Mouse (Mus musculus): Measurements from ENCODE around the gene Izumo1. TPM values are rescaled to one million over a fixed set of nuclear protein-coding genes. Genes with fewer than 3 reads are reported as not detected.

The Izumo1 gene
- polyA plus RNA-seq, 1 experiment from 2014 or later: 0.08 TPM

GRCm38 (mm10) chr7:45587631-45588592, 33.7 kb upstream of the Izumo1 start:
- H3K27me3 ChIP-seq (replicated peaks; ENCODE audit: control insufficient read depth, insufficient read depth, low read length): no peaks in the 10 kb centered on the region
- ATAC-seq: no peak
- H3K4me2 ChIP-seq (replicated peaks; ENCODE audit: low read depth): no peak overlapping the region
- no peak overlapping the region for H3K27ac ChIP-seq (ENCODE audit: low read depth, low read length)
- no peak overlapping the region for H3K9ac ChIP-seq (ENCODE audit: low read depth, low read length)
- 93% methylated on average over 23 of the region's 23 CpGs for WGBS
- no peaks in the 10 kb centered on the region for H3K4me1 ChIP-seq (replicated peaks; ENCODE audit: control insufficient read depth, insufficient read depth, low read length)
- no peak for TF ChIP-seq CTCF (IDR thresholded peaks at IDR 0.05; ENCODE audit: low read depth)
- H3K36me3 ChIP-seq (ENCODE audit: control insufficient read depth, insufficient read depth): peaks cover 18% of the 10 kb centered on the region; the same call in 1 of the 2 replicates
- no peak overlapping the region for H3K4me3 ChIP-seq (ENCODE audit: low read depth, low read length)
- H3K9me3 ChIP-seq (ENCODE audit: control insufficient read depth): no peaks in the 10 kb centered on the region

DNA sequence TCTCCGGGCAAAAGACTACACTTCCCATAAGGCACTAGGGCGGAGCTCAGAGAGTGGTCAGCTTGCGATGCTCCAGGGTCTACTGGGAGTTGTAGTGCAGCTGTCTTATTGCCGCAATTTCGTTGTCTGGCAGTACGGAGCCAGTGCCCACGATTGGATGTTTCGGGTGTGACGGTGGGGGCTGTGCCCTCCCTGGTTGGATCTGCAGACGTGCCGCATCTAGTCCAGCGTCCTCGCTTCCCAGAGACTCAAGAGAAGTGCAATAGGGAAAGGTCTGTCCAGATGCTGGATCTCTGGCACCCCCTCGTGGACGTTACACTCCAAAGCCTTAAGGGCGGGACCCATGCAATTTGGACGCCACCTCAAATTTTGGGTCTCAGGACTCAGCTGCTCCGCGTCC, 32.4 kb upstream of the Izumo1 start:
- no peaks in the 10 kb centered on the region for H3K9me3 ChIP-seq (ENCODE audit: control insufficient read depth)
- peak overlapping the region; percentile 33 for H3K4me3 ChIP-seq (ENCODE audit: low read depth, low read length)
- no peaks in the 10 kb centered on the region for H3K4me1 ChIP-seq (replicated peaks; ENCODE audit: control insufficient read depth, insufficient read depth, low read length)
- peak overlapping the region; percentile 58 for H3K4me2 ChIP-seq (replicated peaks; ENCODE audit: low read depth)
- peak; percentile 91 for ATAC-seq
- no peak overlapping the region for H3K9ac ChIP-seq (ENCODE audit: low read depth, low read length)
- H3K36me3 ChIP-seq (ENCODE audit: control insufficient read depth, insufficient read depth): peaks cover 18% of the 10 kb centered on the region; the same call in 1 of the 2 replicates
- H3K27me3 ChIP-seq (replicated peaks; ENCODE audit: control insufficient read depth, insufficient read depth, low read length): no peaks in the 10 kb centered on the region
- no peak overlapping the region for H3K27ac ChIP-seq (ENCODE audit: low read depth, low read length)
- WGBS: 5% methylated on average over 19 of the region's 19 CpGs
- TF ChIP-seq CTCF (IDR thresholded peaks at IDR 0.05; ENCODE audit: low read depth): peak; percentile 97

- no peak for TF ChIP-seq CTCF (IDR thresholded peaks at IDR 0.05; ENCODE audit: low read depth)
- H3K27ac ChIP-seq (ENCODE audit: low read depth, low read length): no peak overlapping the region
- H3K9ac ChIP-seq (ENCODE audit: low read depth, low read length): no peak overlapping the region
- peaks cover 14% of the 10 kb centered on the region; the same call in 1 of the 2 replicates for H3K36me3 ChIP-seq (ENCODE audit: control insufficient read depth, insufficient read depth)
- WGBS: 95% methylated on average over 5 of the region's 5 CpGs
- no peak overlapping the region for H3K4me3 ChIP-seq (ENCODE audit: low read depth, low read length)
- ATAC-seq: no peak
- no peaks in the 10 kb centered on the region for H3K4me1 ChIP-seq (replicated peaks; ENCODE audit: control insufficient read depth, insufficient read depth, low read length)
- H3K4me2 ChIP-seq (replicated peaks; ENCODE audit: low read depth): no peak overlapping the region
- H3K9me3 ChIP-seq (ENCODE audit: control insufficient read depth): no peaks in the 10 kb centered on the region
- no peaks in the 10 kb centered on the region for H3K27me3 ChIP-seq (replicated peaks; ENCODE audit: control insufficient read depth, insufficient read depth, low read length)
These were observed 31.7 kb upstream of the Izumo1 start for GRCm38 (mm10) chr7:45589898-45590297.

GRCm38 (mm10) chr7:45590874-45591273, 30.7 kb upstream of the Izumo1 start:
- peak; percentile 53 for TF ChIP-seq CTCF (IDR thresholded peaks at IDR 0.05; ENCODE audit: low read depth)
- peaks cover 6% of the 10 kb centered on the region; the same call in 1 of the 2 replicates for H3K36me3 ChIP-seq (ENCODE audit: control insufficient read depth, insufficient read depth)
- WGBS: 56% methylated on average over 3 of the region's 3 CpGs
- H3K27me3 ChIP-seq (replicated peaks; ENCODE audit: control insufficient read depth, insufficient read depth, low read length): peaks cover 4% of the 10 kb centered on the region; the same call in 1 of the 2 replicates
- H3K9me3 ChIP-seq (ENCODE audit: control insufficient read depth): no peaks in the 10 kb centered on the region
- no peak overlapping the region for H3K4me2 ChIP-seq (replicated peaks; ENCODE audit: low read depth)
- no peak overlapping the region for H3K4me3 ChIP-seq (ENCODE audit: low read depth, low read length)
- H3K4me1 ChIP-seq (replicated peaks; ENCODE audit: control insufficient read depth, insufficient read depth, low read length): no peaks in the 10 kb centered on the region
- ATAC-seq: no peak
- H3K9ac ChIP-seq (ENCODE audit: low read depth, low read length): no peak overlapping the region
- H3K27ac ChIP-seq (ENCODE audit: low read depth, low read length): no peak overlapping the region

GRCm38 (mm10) chr7:45591880-45592279, 29.7 kb upstream of the Izumo1 start:
- TF ChIP-seq CTCF (IDR thresholded peaks at IDR 0.05; ENCODE audit: low read depth): no peak
- Histone ChIP-seq H3K9me3 (ENCODE audit: control insufficient read depth) (no peaks in the 10 kb centered on the region), H3K4me3 (ENCODE audit: low read depth, low read length) (no peak overlapping the region), H3K36me3 (ENCODE audit: control insufficient read depth, insufficient read depth) (peaks cover 6% of the 10 kb centered on the region; the same call in 1 of the 2 replicates), H3K27me3 (replicated peaks; ENCODE audit: control insufficient read depth, insufficient read depth, low read length) (peaks cover 13% of the 10 kb centered on the region), H3K27ac (ENCODE audit: low read depth, low read length) (no peak overlapping the region), H3K4me2 (replicated peaks; ENCODE audit: low read depth) (no peak overlapping the region), H3K9ac (ENCODE audit: low read depth, low read length) (no peak overlapping the region), H3K4me1 (replicated peaks; ENCODE audit: control insufficient read depth, insufficient read depth, low read length) (no peaks in the 10 kb centered on the region)
- no peak for ATAC-seq
- WGBS: 64% methylated on average over 7 of the region's 7 CpGs

GRCm38 (mm10) chr7:45593118-45593815, 28.3 kb upstream of the Izumo1 start:
- Histone ChIP-seq H3K27ac (ENCODE audit: low read depth, low read length) (no peak overlapping the region), H3K9me3 (ENCODE audit: control insufficient read depth) (no peaks in the 10 kb centered on the region), H3K4me1 (replicated peaks; ENCODE audit: control insufficient read depth, insufficient read depth, low read length) (no peaks in the 10 kb centered on the region), H3K9ac (ENCODE audit: low read depth, low read length) (no peak overlapping the region), H3K36me3 (ENCODE audit: control insufficient read depth, insufficient read depth) (no peaks in the 10 kb centered on the region), H3K4me3 (ENCODE audit: low read depth, low read length) (no peak overlapping the region), H3K4me2 (replicated peaks; ENCODE audit: low read depth) (no peak overlapping the region), H3K27me3 (replicated peaks; ENCODE audit: control insufficient read depth, insufficient read depth, low read length) (peaks cover 25% of the 10 kb centered on the region)
- no peak for ATAC-seq
- TF ChIP-seq CTCF (IDR thresholded peaks at IDR 0.05; ENCODE audit: low read depth): peak; percentile 95
- WGBS: 22% methylated on average over 10 of the region's 10 CpGs

Measured in intestine, postnatal 0 days (tissue).